Mouse (Mus musculus): ENCODE results near the gene Gpr1.

DNA sequence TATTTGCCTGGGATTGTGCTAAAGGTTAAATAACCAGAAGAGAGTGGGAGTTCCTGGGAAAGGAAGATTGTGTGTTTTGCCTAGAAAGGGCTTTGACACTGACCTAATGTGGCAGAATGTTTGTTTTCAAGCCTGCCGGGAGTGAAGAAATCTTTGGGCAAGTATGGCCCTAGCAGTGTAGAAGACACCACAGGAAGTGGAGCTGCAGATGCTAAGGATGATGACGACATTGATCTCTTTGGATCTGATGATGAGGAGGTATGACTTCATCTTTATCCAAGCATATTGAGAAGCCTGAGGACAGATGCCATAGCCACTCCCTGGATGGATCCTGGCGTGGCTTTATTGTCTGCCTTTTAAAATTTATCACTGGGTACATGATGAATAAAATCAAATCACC is 36.0 kb downstream of the Gpr1 start:
- TF ChIP-seq MAFK (IDR thresholded peaks at IDR 0.05; ENCODE audit: insufficient read depth, low read depth, low read length), result no peak
- no peak for TF ChIP-seq HCFC1 (IDR thresholded peaks at IDR 0.05; ENCODE audit: borderline replicate concordance, insufficient read depth, low read length)

Measured in ES-E14 (cell line).